Mouse (Mus musculus) cerebellum, adult 18-20 months (tissue): ENCODE measurements around the gene Pih1d2.
"Not testable (repeated sequence)": the region's sequence is repeated elsewhere in the genome, so short reads cannot be mapped to it uniquely, and the experiment has no call there.

Experiments
- DNase-seq, 2 experiments: peaks; one replicate each; pipeline ENCODE4 v3.0.0; 2021

Gene Pih1d2

GRCm38 (mm10) chr9:50630903-50631302 lies 13.8 kb downstream of the Pih1d2 start:
- not testable (repeated sequence) for DNase-seq

DNA sequence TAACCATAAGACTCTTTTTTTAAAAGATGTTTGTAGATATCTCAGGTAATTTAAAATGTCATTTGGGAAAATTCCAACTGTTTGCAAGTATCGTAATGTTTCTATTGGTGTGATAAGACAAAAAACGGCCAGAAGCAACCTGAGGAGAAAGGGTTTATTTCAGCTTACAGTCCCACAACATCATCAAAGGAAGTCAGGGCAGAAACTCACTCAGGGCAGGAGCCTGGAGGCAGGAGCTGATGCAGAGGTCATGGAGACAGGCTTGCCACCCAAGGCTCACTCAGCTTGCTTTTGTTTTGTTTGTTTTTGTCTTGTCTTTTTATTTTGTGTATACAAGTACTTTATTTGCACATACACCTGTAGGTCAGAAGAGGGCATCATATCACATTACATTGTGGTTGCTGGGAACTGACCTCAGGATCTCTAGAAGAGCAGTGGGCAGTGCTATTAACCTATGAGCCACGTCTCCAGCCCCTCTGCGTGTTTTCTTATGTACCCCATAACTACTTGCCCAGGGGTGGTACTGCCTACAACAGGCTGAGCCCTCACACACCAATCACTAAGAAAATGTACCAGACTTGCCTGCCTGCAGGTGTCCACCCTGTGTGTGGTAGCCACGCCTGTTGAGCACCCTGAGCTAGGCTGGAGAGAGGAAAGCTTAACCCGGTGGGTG lies 15.0 kb downstream of the Pih1d2 start:
- no peak for DNase-seq

DNA sequence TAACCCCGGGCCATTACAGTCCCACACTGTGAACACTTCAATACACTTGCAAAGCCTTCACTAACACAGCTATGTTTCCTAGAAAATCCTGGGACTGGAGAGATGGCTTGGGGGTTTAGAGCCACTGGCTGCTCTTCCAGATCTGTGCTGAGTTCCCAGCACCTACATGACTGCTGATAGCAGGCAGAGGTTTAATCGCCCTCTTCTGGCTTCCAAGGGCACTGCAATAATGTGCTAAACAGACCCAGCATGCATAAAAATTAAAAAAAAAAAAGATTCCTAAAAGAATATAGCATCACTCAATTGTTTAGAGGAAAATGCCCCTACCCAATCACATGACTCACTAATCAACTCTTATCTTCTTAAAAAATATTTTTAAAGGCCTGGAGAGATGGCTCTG lies 15.9 kb downstream of the Pih1d2 start:
- DNase-seq, result no peak

DNA sequence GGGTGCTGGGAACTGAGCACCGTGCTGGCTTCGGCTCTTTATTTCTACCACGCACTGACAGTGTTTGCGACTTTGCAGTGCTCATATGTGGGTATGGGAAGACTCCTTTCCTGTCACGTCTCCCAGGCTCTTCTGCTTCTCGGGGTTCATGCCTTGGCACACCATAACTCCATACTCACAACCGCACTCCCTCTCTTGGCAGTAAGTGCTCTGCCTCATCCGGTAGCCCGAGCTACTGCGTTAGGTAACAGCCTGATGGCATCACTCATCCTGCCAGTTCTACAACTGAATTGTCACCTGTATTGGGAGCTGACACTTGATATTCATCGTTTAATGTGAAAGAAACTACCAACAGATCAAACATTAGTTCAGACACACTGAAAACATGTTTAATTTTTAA lies 17.1 kb downstream of the Pih1d2 start:
- DNase-seq, result no peak

DNA sequence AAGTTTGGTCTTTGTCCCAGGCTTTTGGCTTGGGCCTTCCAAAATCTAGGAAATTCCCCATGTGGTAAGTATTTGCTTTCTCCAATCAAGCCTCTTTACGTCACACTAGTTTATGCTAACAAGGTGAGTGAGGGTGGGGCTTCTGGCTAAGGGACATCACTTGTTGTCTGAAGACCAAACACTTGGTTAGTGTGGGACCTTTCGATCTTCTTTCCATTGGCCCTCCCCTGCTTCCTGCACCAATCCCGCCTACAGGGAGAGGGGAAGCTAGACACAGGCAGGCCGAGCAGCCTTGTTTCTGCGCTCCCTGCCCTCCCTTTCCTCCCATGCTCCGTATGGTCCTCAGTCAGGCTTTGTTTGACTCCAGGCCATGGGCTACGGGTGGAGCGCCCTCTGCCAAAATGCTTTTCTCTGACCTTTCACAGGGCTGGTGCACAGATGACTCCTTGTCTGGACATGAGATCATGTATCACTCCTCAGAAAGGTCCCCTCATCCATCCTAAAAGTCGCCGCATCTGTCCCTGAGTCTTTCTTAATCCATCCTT lies 29.8 kb downstream of the Pih1d2 start:
- no peak for DNase-seq

DNA sequence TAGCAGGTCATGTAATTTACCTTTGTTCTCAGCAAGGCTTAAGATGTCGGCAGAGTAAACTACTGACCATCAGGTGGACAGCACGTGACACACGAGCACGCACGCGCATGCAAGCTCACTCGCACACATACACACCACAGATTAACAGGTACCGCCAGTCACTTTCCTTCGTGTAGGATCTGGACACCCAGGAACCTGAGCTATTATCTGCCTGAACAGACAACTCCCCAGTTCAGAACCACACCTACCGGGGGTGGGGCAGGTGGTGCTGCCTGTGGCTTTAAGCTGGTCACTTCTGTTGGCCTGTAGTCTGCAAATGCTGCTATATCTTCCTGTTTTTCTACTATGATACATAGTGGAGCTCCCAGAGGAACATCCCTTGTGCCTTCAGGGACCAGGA lies 33.4 kb downstream of the Pih1d2 start:
- no peak for DNase-seq

GRCm38 (mm10) chr9:50658391-50658790 lies 41.3 kb downstream of the Pih1d2 start:
- DNase-seq, result no peak

GRCm38 (mm10) chr9:50658941-50659388 lies 41.8 kb downstream of the Pih1d2 start:
- no peak for DNase-seq

GRCm38 (mm10) chr9:50659392-50660217 lies 42.5 kb downstream of the Pih1d2 start, which contains the start of gene Dlat:
Gene Dlat, minus strand, starts transcription at chr9:50659780.
- DNase-seq, result peak; percentile 90 to 94

GRCm38 (mm10) chr9:50660431-50660830 lies 43.3 kb downstream of the Pih1d2 start:
- DNase-seq, result peak; percentile 17 to 35

DNA sequence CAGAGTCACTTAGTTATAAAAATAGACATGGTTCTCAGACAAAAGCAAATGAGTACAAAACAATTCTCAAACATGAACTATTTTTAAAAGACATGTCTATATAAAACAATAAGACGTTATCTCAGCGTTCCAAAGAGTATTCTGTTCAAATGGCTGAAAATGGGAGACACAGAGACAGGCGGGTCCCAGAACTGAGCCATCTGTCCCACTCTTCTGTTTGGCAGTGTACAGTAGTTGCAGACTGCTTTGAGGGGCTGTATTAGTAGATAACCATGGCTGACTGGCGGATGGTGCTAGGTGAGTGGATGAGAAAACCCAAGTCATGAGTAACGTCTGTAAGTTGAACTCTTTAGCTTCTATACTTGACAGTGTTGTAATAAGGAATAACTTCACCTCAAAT lies 47.7 kb downstream of the Pih1d2 start:
- DNase-seq, result no peak

GRCm38 (mm10) chr9:50666442-50666841 lies 49.3 kb downstream of the Pih1d2 start:
- no peak for DNase-seq

GRCm38 (mm10) chr9:50667579-50668498 lies 50.7 kb downstream of the Pih1d2 start:
- no peak for DNase-seq

DNA sequence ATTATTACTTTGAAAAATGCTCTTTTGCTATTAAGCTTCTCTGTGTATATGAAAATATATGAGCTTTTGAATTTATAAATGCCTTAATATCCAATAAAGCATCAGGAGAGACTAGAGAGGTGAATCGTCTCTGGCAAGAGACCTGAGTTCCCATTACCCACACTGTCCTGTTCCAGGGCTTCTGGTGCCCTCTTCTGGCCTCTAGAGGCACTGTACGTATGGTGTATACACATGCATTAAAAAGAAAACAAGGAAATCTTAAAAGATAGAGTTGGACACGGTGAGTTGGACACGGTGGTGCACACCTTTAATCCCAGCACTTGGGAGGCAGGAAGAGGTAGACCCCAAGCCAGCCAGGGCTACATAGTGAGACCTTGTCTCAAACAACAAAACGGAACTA lies 53.6 kb downstream of the Pih1d2 start:
- peak; percentile 46 to 50 for DNase-seq
